Mouse (Mus musculus) layer of hippocampus, adult 2 months (tissue): ENCODE measurements around the gene Mtrf1l. TPM values are rescaled to one million over a fixed set of nuclear protein-coding genes. Genes with fewer than 3 reads are reported as not detected.

Experiments
- DNase-seq, 2 experiments: peaks; one replicate each; pipeline ENCODE4 v3.0.0; 2022; ENCODE audit warnings: low spot score in 2 of 2
- H3K27ac ChIP-seq: fragments of 200-600 bp; 2 replicates; pipeline ENCODE4 v1.8.1; 2022
- H3K4me3 ChIP-seq: fragments of 200-600 bp; 2 replicates; pipeline ENCODE4 v1.8.1; 2022; ENCODE audit warnings: mild to moderate bottlenecking
- CTCF ChIP-seq: fragments of 200-600 bp; conservative IDR thresholded peaks from 2 replicates; pipeline ENCODE4 v1.8.1; 2022; ENCODE audit warnings: antibody characterized with exemption, mild to moderate bottlenecking, moderate library complexity
- total RNA-seq, 2 experiments: library from RNA; stranded (reverse); gene quantifications; 2 replicates each; pipeline ENCODE4 v1.2.3; 2021

The Mtrf1l gene
- total RNA-seq, 2 experiments from 2014 or later, result 10.6 to 12.0 TPM

DNA sequence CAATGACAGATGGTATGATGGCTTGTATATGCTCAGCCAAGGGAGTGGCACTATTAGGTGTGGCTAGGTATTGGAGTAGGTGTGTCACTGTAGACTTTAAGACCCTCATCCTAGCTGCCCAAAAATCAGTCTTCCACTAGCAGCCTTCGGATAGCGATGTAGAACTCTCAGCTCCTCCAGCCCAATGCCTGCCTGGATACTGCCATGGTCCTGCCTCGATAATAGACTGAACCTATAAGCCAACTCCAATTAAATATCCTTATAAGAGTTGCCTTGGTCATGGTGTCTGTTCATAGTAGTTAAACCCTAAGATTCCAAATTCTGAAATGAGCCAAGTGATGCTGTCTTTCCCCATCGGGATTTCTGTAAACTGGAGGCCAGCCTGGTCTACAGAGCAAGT, 25.6 kb downstream of the Mtrf1l start:
- H3K27ac ChIP-seq, result no peak overlapping the region
- TF ChIP-seq CTCF, result no peak
- no peak for DNase-seq
- H3K4me3 ChIP-seq, result no peak overlapping the region

DNA sequence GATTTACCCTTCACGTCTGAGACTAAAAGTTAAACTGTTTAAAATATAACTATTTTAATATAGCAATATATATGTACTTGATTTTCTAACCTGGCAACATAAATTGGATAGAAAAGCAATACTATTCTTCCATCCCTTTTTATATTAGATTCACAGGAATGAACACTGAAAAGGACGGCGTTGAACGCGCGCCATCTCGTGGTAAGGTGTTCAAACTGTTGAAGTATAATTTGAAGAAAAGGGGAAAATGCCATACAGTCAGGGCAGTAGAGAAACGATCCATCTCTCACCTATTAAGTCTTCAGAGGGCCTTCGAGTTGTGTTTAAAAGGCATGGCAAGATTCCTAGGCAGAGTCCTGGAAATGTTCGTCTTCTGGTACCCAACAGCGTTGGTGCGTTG, 33.1 kb downstream of the Mtrf1l start:
- TF ChIP-seq CTCF, result peak; percentile 86
- no peak overlapping the region for H3K4me3 ChIP-seq
- H3K27ac ChIP-seq, result no peak overlapping the region
- peak; percentile 20 to 66 for DNase-seq

DNA sequence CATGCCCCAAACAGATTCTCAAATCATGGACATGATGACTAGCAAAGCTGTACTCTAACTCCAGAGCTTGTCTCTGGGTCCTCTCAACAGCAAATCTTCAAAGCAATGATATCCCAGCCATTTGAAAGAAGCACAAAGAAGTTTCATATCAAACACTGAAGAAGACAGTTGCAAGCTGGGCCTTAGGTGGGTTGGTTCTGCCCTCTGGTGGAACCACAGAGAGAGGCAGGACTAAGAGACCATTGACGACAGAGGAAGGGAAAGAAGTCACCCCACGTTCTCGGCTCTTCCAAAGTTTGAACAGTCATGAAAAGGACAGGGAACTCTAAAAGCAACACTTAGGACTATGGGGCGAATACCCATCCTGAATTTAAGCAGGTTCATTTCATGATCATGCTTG, 36.8 kb downstream of the Mtrf1l start:
- TF ChIP-seq CTCF, result peak; percentile 86
- DNase-seq, result peak; percentile 29 to 43
- Histone ChIP-seq H3K4me3 (no peak overlapping the region), H3K27ac (no peak overlapping the region)

Other genes with a start within 250 kb of the Mtrf1l start
- gene Myct1, start 230.1 kb downstream of the Mtrf1l start, total RNA-seq, result under 1 TPM; 0.20 to 0.25 TPM
- gene Vip, start 184.7 kb downstream of the Mtrf1l start, total RNA-seq, result 10 to 100 TPM; 13.6 to 17.5 TPM
- 1 to 10 TPM in 1 of 2 experiments, under 1 TPM in 1; 0.83 to 1.1 TPM for gene Fbxo5, start 18.3 kb downstream of the Mtrf1l start, total RNA-seq
- gene Rgs17, start 98.5 kb upstream of the Mtrf1l start, total RNA-seq, result 10 to 100 TPM; 30.0 to 34.8 TPM